Mouse (Mus musculus) thymus, postnatal 10 days (tissue): ENCODE measurements around the gene Mpg.
A peak's percentile ranks its signal among the peaks of the same experiment; 100 is the strongest.
"Not testable (repeated sequence)": the region's sequence is repeated elsewhere in the genome, so short reads cannot be mapped to it uniquely, and the experiment has no call there.

Experiments used
- DNase-seq, 2 experiments: peaks; one replicate each; pipeline ENCODE4 v3.0.0; 2021; ENCODE audit warnings: low spot score in 2 of 2

The Mpg gene

GRCm38 (mm10) chr11:32226124-32226871 is at the start of gene Mpg:
Mpg (plus strand) TSS chr11:32226505.
- peak; percentile 81 to 91 for DNase-seq

GRCm38 (mm10) chr11:32178506-32178905 is 47.8 kb upstream of the Mpg start:
- DNase-seq: no peak

DNA sequence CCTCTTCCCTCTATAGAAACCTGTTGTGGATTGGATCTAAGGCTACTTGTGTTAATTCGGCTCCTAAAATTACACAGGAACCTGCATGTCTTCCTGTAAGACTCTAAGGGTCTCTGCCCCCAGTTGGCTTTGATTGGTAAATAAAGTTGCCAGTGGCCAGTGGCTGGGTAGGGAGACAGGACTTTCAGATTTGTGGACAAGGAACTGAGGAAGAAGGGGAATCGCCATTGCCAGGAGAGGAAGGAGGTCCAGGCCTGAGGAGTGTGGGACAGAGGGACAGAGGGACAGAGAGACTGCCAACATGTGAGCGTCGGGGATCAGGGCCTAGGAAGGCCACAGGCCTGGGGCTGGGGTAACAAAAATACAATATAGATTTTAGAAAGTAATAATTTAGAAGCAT is 45.1 kb upstream of the Mpg start:
- no peak for DNase-seq

- peak; percentile 33 to 78 for DNase-seq
These were observed 44.1 kb upstream of the Mpg start for GRCm38 (mm10) chr11:32181973-32182868.

- no peak for DNase-seq
These were observed 41.8 kb upstream of the Mpg start for GRCm38 (mm10) chr11:32184469-32184868.

DNA sequence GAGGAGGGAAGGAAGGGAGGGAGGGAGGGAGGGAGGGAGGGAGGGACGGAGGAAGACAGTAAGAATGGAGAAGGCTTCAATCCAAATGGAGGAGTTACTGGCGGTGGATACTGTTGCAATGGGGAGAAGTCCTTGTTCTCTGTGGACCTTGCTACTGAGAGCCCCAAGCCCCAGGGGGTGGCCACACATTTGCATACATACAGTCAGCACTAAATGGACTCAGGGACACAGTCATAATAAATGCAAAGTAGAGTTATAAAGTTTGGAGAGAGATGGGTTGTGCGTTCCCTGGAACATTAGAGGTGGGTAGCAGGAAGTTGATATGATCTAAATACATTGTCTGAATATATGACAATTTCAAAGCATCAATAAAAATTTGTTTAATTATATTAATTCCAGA is 40.3 kb upstream of the Mpg start:
- no peak for DNase-seq

- no peak for DNase-seq
These were observed 39.0 kb upstream of the Mpg start for GRCm38 (mm10) chr11:32187256-32187655.

GRCm38 (mm10) chr11:32188881-32189280 is 37.4 kb upstream of the Mpg start:
- DNase-seq: no peak

GRCm38 (mm10) chr11:32189434-32189833 is 36.9 kb upstream of the Mpg start:
- DNase-seq: no peak

DNA sequence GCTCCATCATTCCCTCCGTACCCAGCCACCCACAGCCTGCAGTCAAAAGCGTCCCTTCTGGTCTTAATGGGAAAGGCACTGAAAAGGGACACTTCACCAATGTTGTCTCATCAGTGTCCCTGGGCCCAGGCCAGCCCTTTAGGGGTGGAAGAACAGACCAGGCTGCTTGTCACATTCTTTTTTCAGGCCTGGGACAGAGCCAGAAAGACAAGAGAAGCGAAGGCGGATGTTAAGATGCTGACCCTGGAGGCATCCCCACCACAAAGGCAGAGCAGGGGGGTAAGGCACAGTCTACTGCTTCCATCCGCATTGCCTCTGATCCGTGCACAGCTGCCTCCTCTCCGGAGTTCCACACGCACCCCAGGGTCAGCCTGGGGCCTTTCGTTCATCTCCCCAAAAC is 36.2 kb upstream of the Mpg start:
- DNase-seq: no peak

DNA sequence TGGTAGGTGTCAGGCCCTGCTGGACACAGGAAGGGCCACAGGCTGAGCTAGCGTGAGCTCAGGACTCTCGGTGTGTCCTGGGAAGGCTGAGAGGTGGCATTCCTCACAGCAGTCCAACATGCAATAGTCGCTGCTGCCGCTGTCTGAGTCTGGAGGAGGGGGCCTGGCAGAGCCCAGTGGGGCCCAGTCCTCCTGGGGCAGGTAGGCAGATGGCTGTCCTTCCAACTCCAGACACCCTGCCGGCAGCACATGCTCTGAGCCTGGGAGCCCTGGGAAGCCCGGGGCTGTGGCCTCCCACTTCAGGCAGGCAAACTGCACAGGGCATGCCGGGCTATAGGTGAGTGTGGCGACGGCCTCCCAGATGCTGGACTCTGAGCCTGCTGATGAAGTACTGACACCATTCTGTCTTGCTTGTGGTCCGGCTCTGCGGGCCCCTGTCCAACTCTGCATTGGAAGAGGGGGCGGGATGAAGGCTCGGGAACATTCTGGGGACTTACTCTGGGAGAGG is 35.6 kb upstream of the Mpg start:
- DNase-seq: no peak

GRCm38 (mm10) chr11:32193156-32193555 is 33.1 kb upstream of the Mpg start:
- no peak for DNase-seq

- no peak for DNase-seq
These were observed 32.2 kb upstream of the Mpg start for GRCm38 (mm10) chr11:32194086-32194485.

DNA sequence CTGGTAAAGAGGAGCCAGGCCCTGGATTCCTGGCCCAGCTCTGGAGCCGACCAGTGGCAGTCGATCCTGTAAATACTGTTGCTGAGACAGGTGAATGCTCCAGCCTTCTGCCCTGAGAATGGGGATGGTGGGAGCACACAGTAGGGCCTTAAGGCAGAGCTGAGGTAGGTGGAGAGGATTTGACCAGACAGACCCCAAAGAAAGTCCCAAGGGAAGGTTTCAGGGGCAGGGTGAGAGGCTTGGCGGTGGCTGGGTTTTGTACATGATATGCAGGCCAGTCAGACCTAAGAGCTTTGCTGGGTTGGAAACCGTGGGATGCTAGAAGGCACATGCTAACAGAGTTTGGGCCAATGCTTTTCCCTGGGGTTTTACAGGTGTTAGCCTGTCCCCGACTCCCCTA is 31.7 kb upstream of the Mpg start:
- DNase-seq: no peak

- peak in 1 of 2 experiments; percentile 38 for DNase-seq
These were observed 30.3 kb upstream of the Mpg start for GRCm38 (mm10) chr11:32195867-32196540.

GRCm38 (mm10) chr11:32196727-32197126 is 29.6 kb upstream of the Mpg start:
- DNase-seq: no peak

DNA sequence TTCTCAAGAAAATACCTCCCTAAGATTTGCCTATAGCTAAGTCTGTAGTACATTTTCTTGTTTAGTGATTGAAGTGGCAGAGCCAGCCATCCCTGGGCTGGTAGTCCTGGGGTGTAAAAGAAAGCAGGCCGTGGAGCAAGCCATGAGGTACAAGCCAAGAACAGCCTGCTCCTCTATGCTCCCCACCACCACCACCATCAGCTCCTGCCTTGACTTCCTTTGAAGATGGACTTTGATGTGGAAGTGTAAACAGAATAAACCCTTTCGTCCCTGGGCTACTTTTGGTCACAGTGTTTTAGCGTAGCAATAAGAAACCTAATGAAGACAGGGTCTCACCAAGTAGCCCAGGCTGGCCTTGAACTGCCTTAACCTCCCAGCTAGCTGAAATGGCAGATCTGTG is 28.5 kb upstream of the Mpg start:
- DNase-seq: no peak

- DNase-seq: no peak
These were observed 27.9 kb upstream of the Mpg start for GRCm38 (mm10) chr11:32198256-32198955.

DNA sequence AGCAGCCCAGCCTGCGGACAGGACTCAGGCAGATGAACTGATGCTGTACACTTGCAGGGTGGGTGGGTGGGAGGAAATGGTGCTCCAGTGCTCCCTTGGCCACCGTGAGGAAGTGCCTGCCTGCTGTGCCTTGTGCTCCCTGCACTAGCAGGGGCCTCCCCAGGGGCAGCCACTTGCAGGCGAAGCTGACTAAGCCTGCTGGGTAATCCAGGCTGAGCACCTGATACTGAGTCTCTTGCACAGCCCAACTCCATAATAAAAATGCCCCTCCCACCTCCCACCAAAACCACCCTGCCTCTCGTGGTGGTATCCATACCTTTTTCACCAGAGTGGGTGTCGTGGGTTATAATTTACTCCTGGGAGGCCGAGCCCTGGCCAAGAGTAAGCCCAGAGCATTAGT is 27.1 kb upstream of the Mpg start:
- peak; percentile 48 to 63 for DNase-seq

- DNase-seq: peak; percentile 66 to 73
These were observed 26.2 kb upstream of the Mpg start, which contains the start of gene Il9r for GRCm38 (mm10) chr11:32200075-32200601. Il9r (minus strand) TSS chr11:32200279.

- not testable (repeated sequence) for DNase-seq
These were observed 25.3 kb upstream of the Mpg start for GRCm38 (mm10) chr11:32200992-32201391.
